Mouse (Mus musculus): ENCODE results near the gene AI464131. TPM values are rescaled to one million over a fixed set of nuclear protein-coding genes. Genes with fewer than 3 reads are reported as not detected.

AI464131 gene
- total RNA-seq, 1 experiment = 6.4 TPM

- Histone ChIP-seq H3K36me3 (ENCODE audit: control insufficient read depth, insufficient read depth, low read length, poor library complexity, severe bottlenecking) (no peaks in the 10 kb centered on the region), H3K9me3 (ENCODE audit: control insufficient read depth, insufficient read depth, low read depth, low read length) (no peaks in the 10 kb centered on the region), H3K4me1 (ENCODE audit: control insufficient read depth in 2 of 2, insufficient read depth in 2 of 2, low read length in 2 of 2, poor library complexity in 1 of 2) (peaks cover 3 to 11% of the 10 kb centered on the region in 2 experiments), H3K4me3 (ENCODE audit: insufficient read depth in 1 of 2, low read depth in 1 of 2, low read length in 2 of 2, poor library complexity in 1 of 2, severe bottlenecking in 1 of 2) (no peak overlapping the region), H3K27ac (ENCODE audit: insufficient read depth, low read depth, low read length, poor library complexity, severe bottlenecking) (no peak overlapping the region), H3K9ac (ENCODE audit: insufficient read depth, low read depth, low read length, poor library complexity, severe bottlenecking) (no peak overlapping the region)
- in situ Hi-C loops (cut with MboI; ENCODE audit: low sequenced_read_pairs in 2 of 2, unreplicated experiment in 2 of 2) = no loop called here
- no peak for DNase-seq (ENCODE audit: low read depth, low spot score)
- TF ChIP-seq ZNF384 (IDR thresholded peaks at IDR 0.05; ENCODE audit: low read depth, low read length) = no peak
- TF ChIP-seq ZC3H11A (IDR thresholded peaks at IDR 0.05; ENCODE audit: borderline replicate concordance, low read depth, low read length) = no peak
- TF ChIP-seq MAFK (IDR thresholded peaks at IDR 0.05; ENCODE audit: insufficient read depth, low read depth, low read length) = no peak
- no peak for TF ChIP-seq HCFC1 (IDR thresholded peaks at IDR 0.05; ENCODE audit: borderline replicate concordance, insufficient read depth, low read length)
Observed at GRCm38 (mm10) chr4:41505131-41505551, 2.3 kb upstream of the AI464131 start.

DNA sequence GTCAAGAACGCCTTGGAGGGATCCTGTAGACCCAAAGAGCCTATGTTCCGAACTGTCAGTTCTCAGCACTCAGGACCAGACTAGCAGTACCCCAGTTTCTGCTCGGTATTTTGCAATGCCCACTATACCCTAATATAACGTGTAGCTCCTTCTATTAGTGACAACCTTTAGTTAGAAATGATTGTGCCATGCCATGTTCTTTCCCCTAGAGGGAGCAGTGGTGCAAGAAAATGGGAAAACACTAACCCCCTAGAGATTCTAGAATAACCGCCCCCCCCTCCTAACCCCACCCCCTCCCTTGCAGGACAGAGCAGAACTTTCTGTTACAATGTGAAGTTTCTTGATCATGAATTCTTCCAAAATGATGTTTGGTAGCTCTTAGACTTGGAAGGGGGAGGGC is 1.4 kb upstream of the AI464131 start:
- Histone ChIP-seq H3K4me1 (ENCODE audit: control insufficient read depth in 2 of 2, insufficient read depth in 2 of 2, low read length in 2 of 2, poor library complexity in 1 of 2) (peaks cover 3 to 11% of the 10 kb centered on the region in 2 experiments), H3K36me3 (ENCODE audit: control insufficient read depth, insufficient read depth, low read length, poor library complexity, severe bottlenecking) (no peaks in the 10 kb centered on the region), H3K9me3 (ENCODE audit: control insufficient read depth, insufficient read depth, low read depth, low read length) (no peaks in the 10 kb centered on the region), H3K9ac (ENCODE audit: insufficient read depth, low read depth, low read length, poor library complexity, severe bottlenecking) (no peak overlapping the region), H3K27ac (ENCODE audit: insufficient read depth, low read depth, low read length, poor library complexity, severe bottlenecking) (no peak overlapping the region), H3K4me3 (ENCODE audit: insufficient read depth in 1 of 2, low read depth in 1 of 2, low read length in 2 of 2, poor library complexity in 1 of 2, severe bottlenecking in 1 of 2) (no peak overlapping the region)
- TF ChIP-seq HCFC1 (IDR thresholded peaks at IDR 0.05; ENCODE audit: borderline replicate concordance, insufficient read depth, low read length) (no peak), ZC3H11A (IDR thresholded peaks at IDR 0.05; ENCODE audit: borderline replicate concordance, low read depth, low read length) (no peak), ZNF384 (IDR thresholded peaks at IDR 0.05; ENCODE audit: low read depth, low read length) (no peak), CHD2 (IDR thresholded peaks at IDR 0.05; ENCODE audit: low read depth, low read length) (no peak), MAFK (IDR thresholded peaks at IDR 0.05; ENCODE audit: insufficient read depth, low read depth, low read length) (no peak)
- DNase-seq (ENCODE audit: low read depth, low spot score) = no peak
- in situ Hi-C loops (cut with MboI; ENCODE audit: low sequenced_read_pairs in 2 of 2, unreplicated experiment in 2 of 2) = no loop called here

- Histone ChIP-seq H3K27ac (ENCODE audit: insufficient read depth, low read depth, low read length, poor library complexity, severe bottlenecking) (no peak overlapping the region), H3K36me3 (ENCODE audit: control insufficient read depth, insufficient read depth, low read length, poor library complexity, severe bottlenecking) (no peaks in the 10 kb centered on the region), H3K4me3 (ENCODE audit: insufficient read depth in 1 of 2, low read depth in 1 of 2, low read length in 2 of 2, poor library complexity in 1 of 2, severe bottlenecking in 1 of 2) (peak overlapping the region; percentile 65 to 78), H3K9ac (ENCODE audit: insufficient read depth, low read depth, low read length, poor library complexity, severe bottlenecking) (peak overlapping the region; percentile 53), H3K9me3 (ENCODE audit: control insufficient read depth, insufficient read depth, low read depth, low read length) (no peaks in the 10 kb centered on the region), H3K4me1 (ENCODE audit: control insufficient read depth in 2 of 2, insufficient read depth in 2 of 2, low read length in 2 of 2, poor library complexity in 1 of 2) (peaks cover 2 to 22% of the 10 kb centered on the region in 2 experiments)
- no peak for DNase-seq (ENCODE audit: low read depth, low spot score)
- in situ Hi-C loops (cut with MboI; ENCODE audit: low sequenced_read_pairs in 2 of 2, unreplicated experiment in 2 of 2) = no loop called here
- no peak for TF ChIP-seq HCFC1 (IDR thresholded peaks at IDR 0.05; ENCODE audit: borderline replicate concordance, insufficient read depth, low read length)
Observed at GRCm38 (mm10) chr4:41502171-41502940, 520 bp downstream of the AI464131 start.

DNA sequence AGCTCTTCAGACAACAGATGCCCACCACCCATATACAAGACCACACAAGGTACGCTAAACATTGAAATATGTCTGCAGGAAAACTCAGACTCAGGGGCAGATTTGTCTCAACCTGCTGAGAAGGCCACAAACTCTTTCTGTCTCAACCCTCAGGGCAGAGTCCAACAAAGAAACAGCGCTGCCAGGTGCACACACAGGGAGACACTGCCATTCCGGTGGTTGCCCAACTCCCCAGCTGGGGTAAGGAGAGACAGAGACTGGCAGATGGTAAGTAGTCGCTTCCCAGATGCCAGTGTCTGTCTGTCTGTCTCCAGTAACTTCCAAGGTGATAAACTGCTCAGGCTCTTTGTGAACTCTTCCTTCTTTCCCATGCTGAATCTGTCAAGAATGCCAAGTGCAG is 2.1 kb downstream of the AI464131 start:
- H3K9ac ChIP-seq (ENCODE audit: insufficient read depth, low read depth, low read length, poor library complexity, severe bottlenecking) = no peak overlapping the region
- no peaks in the 10 kb centered on the region for H3K9me3 ChIP-seq (ENCODE audit: control insufficient read depth, insufficient read depth, low read depth, low read length)
- TF ChIP-seq ZNF384 (IDR thresholded peaks at IDR 0.05; ENCODE audit: low read depth, low read length) (no peak), ZC3H11A (IDR thresholded peaks at IDR 0.05; ENCODE audit: borderline replicate concordance, low read depth, low read length) (no peak), HCFC1 (IDR thresholded peaks at IDR 0.05; ENCODE audit: borderline replicate concordance, insufficient read depth, low read length) (no peak), MAFK (IDR thresholded peaks at IDR 0.05; ENCODE audit: insufficient read depth, low read depth, low read length) (no peak), CHD2 (IDR thresholded peaks at IDR 0.05; ENCODE audit: low read depth, low read length) (no peak)
- no peaks in the 10 kb centered on the region for H3K36me3 ChIP-seq (ENCODE audit: control insufficient read depth, insufficient read depth, low read length, poor library complexity, severe bottlenecking)
- no peak overlapping the region for H3K27ac ChIP-seq (ENCODE audit: insufficient read depth, low read depth, low read length, poor library complexity, severe bottlenecking)
- peaks cover 2 to 16% of the 10 kb centered on the region in 2 experiments for H3K4me1 ChIP-seq (ENCODE audit: control insufficient read depth in 2 of 2, insufficient read depth in 2 of 2, low read length in 2 of 2, poor library complexity in 1 of 2)
- no peak for DNase-seq (ENCODE audit: low read depth, low spot score)
- in situ Hi-C loops (cut with MboI; ENCODE audit: low sequenced_read_pairs in 2 of 2, unreplicated experiment in 2 of 2) = no loop called here
- no peak overlapping the region for H3K4me3 ChIP-seq (ENCODE audit: insufficient read depth in 1 of 2, low read depth in 1 of 2, low read length in 2 of 2, poor library complexity in 1 of 2, severe bottlenecking in 1 of 2)

GRCm38 (mm10) chr4:41499619-41500018 is 3.3 kb downstream of the AI464131 start:
- H3K9ac ChIP-seq (ENCODE audit: insufficient read depth, low read depth, low read length, poor library complexity, severe bottlenecking) = no peak overlapping the region
- no peak for TF ChIP-seq MAFK (IDR thresholded peaks at IDR 0.05; ENCODE audit: insufficient read depth, low read depth, low read length)
- no peak for TF ChIP-seq ZNF384 (IDR thresholded peaks at IDR 0.05; ENCODE audit: low read depth, low read length)
- no peak for TF ChIP-seq ZC3H11A (IDR thresholded peaks at IDR 0.05; ENCODE audit: borderline replicate concordance, low read depth, low read length)
- no peak for TF ChIP-seq CHD2 (IDR thresholded peaks at IDR 0.05; ENCODE audit: low read depth, low read length)
- H3K9me3 ChIP-seq (ENCODE audit: control insufficient read depth, insufficient read depth, low read depth, low read length) = no peaks in the 10 kb centered on the region
- no peak overlapping the region for H3K27ac ChIP-seq (ENCODE audit: insufficient read depth, low read depth, low read length, poor library complexity, severe bottlenecking)
- peaks cover 2 to 15% of the 10 kb centered on the region in 2 experiments for H3K4me1 ChIP-seq (ENCODE audit: control insufficient read depth in 2 of 2, insufficient read depth in 2 of 2, low read length in 2 of 2, poor library complexity in 1 of 2)
- no peaks in the 10 kb centered on the region for H3K36me3 ChIP-seq (ENCODE audit: control insufficient read depth, insufficient read depth, low read length, poor library complexity, severe bottlenecking)
- in situ Hi-C loops (cut with MboI; ENCODE audit: low sequenced_read_pairs in 2 of 2, unreplicated experiment in 2 of 2) = no loop called here
- no peak for DNase-seq (ENCODE audit: low read depth, low spot score)
- no peak overlapping the region for H3K4me3 ChIP-seq (ENCODE audit: insufficient read depth in 1 of 2, low read depth in 1 of 2, low read length in 2 of 2, poor library complexity in 1 of 2, severe bottlenecking in 1 of 2)

Measured in ES-E14 (cell line).